Mouse (Mus musculus) neural tube, embryonic 10.5 days (tissue): ENCODE data around the gene Slc9a8.

Experiments used
- DNase-seq: peaks from one replicate; pipeline ENCODE4 v3.0.0-alpha.2; 2017; ENCODE audit warnings: low spot score; ENCODE audit errors: extremely low spot score

The Slc9a8 gene

GRCm38 (mm10) chr2:167483081-167483826 is 61.7 kb downstream of the Slc9a8 start:
- no peak for DNase-seq

GRCm38 (mm10) chr2:167483827-167484410 is 62.4 kb downstream of the Slc9a8 start:
- DNase-seq, result no peak

- no peak for DNase-seq
Measured at GRCm38 (mm10) chr2:167484932-167485331, 63.4 kb downstream of the Slc9a8 start.

GRCm38 (mm10) chr2:167485501-167486377 is 64.2 kb downstream of the Slc9a8 start:
- no peak for DNase-seq

GRCm38 (mm10) chr2:167486573-167486972 is 65.1 kb downstream of the Slc9a8 start:
- DNase-seq, result no peak

- no peak for DNase-seq
Measured at GRCm38 (mm10) chr2:167487551-167487950, 66.0 kb downstream of the Slc9a8 start.

- no peak for DNase-seq
Measured at GRCm38 (mm10) chr2:167487994-167488393, 66.5 kb downstream of the Slc9a8 start.

- no peak for DNase-seq
Measured at GRCm38 (mm10) chr2:167490813-167491525, 69.5 kb downstream of the Slc9a8 start.

- DNase-seq, result no peak
Measured at GRCm38 (mm10) chr2:167491757-167492708, 70.5 kb downstream of the Slc9a8 start, which contains the start of gene Rnf114. TSS of gene Rnf114 (plus strand) at chr2:167492645.

- DNase-seq, result peak; percentile 94
Measured at GRCm38 (mm10) chr2:167492713-167493636, 71.5 kb downstream of the Slc9a8 start, which contains the start of gene Spata2. TSS of gene Spata2 (minus strand) at chr2:167492887.

- DNase-seq, result no peak
Measured at GRCm38 (mm10) chr2:167496437-167496836, 74.9 kb downstream of the Slc9a8 start.

GRCm38 (mm10) chr2:167497272-167497671 is 75.8 kb downstream of the Slc9a8 start:
- no peak for DNase-seq

GRCm38 (mm10) chr2:167502554-167503252 is 81.2 kb downstream of the Slc9a8 start:
- no peak for DNase-seq

GRCm38 (mm10) chr2:167503253-167503895 is 81.9 kb downstream of the Slc9a8 start:
- DNase-seq, result peak; percentile 89

GRCm38 (mm10) chr2:167503896-167504349 is 82.4 kb downstream of the Slc9a8 start:
- peak; percentile 62 for DNase-seq

GRCm38 (mm10) chr2:167505127-167505526 is 83.6 kb downstream of the Slc9a8 start:
- DNase-seq, result no peak

GRCm38 (mm10) chr2:167506546-167507260 is 85.2 kb downstream of the Slc9a8 start:
- no peak for DNase-seq
